Mouse (Mus musculus) cortical plate, adult 2 months (tissue): ENCODE data around the gene Trim41.

Source experiments
- CTCF ChIP-seq: fragments of 200-500 bp; IDR thresholded peaks from 2 replicates; pipeline ENCODE4 v1.5.1; 2011; ENCODE audit warnings: mild to moderate bottlenecking, control low read depth, low read length; ENCODE audit not compliant: insufficient read depth; ENCODE audit errors: extremely low read depth
- POLR2A ChIP-seq: fragments of 200-500 bp; IDR thresholded peaks from 2 replicates; pipeline ENCODE4 v1.6.1; 2011; ENCODE audit warnings: mild to moderate bottlenecking, low read length, control low read depth; ENCODE audit not compliant: insufficient read depth; ENCODE audit errors: extremely low read depth

DNA sequence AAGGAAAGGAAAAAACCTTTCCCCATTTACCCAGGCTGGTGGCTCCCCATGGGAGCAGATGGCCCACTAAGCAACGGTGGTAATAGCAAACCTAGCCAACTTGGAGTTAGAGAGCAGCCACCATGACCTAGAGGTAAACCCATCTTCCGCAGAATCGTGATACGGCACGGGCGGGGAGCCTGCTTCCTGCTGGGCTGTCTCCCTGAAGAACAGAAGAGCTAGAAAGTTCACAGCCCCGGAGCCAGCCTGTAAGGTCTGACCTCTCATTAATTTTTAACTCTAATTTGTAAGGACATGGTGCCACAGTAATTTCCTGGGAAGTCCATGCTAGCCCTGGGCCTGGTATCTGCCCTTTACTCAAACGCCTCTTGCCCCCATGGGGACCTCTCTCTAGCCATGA is 26.2 kb downstream of the Trim41 start:
- no peak for TF ChIP-seq CTCF
- no peak for TF ChIP-seq POLR2A
